Mouse (Mus musculus): ENCODE measurements around the gene Dnmt3a. TPM values are rescaled to one million over a fixed set of nuclear protein-coding genes. Genes with fewer than 3 reads are reported as not detected.
A peak's percentile ranks its signal among the peaks of the same experiment; 100 is the strongest.

Dnmt3a gene
- polyA plus RNA-seq, 1 experiment from 2014 or later = 60.3 TPM

DNA sequence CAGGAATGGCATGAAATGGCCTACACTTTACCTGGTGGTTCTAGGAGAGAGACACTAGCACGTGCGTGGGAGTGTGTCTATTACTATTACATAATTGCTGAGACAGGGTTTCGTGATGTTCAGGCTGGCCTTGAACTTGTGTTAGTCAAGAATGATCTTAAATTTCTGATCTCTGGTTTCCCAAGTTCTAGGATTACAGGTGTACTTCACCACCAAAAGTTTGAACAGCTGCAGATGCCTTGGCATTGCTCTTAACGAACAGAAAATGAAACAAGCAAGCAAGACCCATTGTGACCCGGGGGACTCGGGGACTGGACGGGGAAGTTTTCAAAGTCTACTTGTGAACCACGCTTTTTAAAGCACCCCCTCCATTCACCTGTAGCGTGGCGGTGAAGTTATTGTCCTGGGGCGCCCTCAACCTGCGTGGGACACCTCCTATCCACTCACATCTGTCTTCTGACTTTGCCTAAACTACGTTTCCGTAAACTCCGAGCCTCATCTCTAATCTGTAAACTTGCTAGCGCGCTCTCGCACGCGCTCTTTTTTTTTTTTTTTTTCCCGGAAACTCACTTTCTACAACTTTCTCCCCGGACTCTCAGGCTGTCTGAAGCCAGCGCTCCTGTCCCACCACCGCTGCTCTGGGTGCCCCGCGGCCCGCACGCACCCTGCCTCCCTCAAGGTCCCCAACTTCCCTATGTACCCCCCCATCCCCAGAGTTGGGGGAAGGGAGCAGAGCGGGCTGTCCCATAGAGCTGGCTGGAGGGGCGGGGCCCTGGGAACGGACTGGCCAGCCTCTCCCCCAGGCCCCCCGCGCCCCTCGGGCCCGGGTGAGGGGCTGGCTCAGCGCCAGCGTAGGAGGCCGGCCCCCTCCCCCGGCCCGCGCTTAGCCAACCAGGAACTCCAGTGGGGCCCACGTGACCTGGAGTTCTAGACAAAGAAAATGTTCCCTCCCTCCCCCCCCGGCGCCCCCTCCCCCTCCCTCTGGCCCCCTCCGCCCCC lies 85.2 kb downstream of the Dnmt3a start:
- WGBS = 3% methylated on average over 32 of the region's 45 CpGs
- TF ChIP-seq CTCF (IDR thresholded peaks at IDR 0.05) (no peak), EP300 (IDR thresholded peaks at IDR 0.05) (no peak)
- H3K4me2 ChIP-seq (replicated peaks; ENCODE audit: low read depth, low read length) = peak overlapping the region; percentile 96
- peak overlapping the region; percentile 52 for H3K4me3 ChIP-seq (ENCODE audit: low read depth, low read length)
- H3K4me1 ChIP-seq (ENCODE audit: insufficient read depth, low read depth, low read length) = peaks cover 16% of the 10 kb centered on the region
- ATAC-seq (peak; percentile 63), DNase-seq (ENCODE audit: low spot score) (peak; percentile 57)
- no peaks in the 10 kb centered on the region for H3K36me3 ChIP-seq (ENCODE audit: insufficient read depth, low read length)
- no peaks in the 10 kb centered on the region for H3K9me3 ChIP-seq (ENCODE audit: low read length)
- peak overlapping the region; percentile 66 for H3K27ac ChIP-seq (ENCODE audit: low read length)
- H3K9ac ChIP-seq (replicated peaks; ENCODE audit: low read depth) = no peak overlapping the region
- no peaks in the 10 kb centered on the region for H3K27me3 ChIP-seq (replicated peaks; ENCODE audit: insufficient read depth, low read length)

DNA sequence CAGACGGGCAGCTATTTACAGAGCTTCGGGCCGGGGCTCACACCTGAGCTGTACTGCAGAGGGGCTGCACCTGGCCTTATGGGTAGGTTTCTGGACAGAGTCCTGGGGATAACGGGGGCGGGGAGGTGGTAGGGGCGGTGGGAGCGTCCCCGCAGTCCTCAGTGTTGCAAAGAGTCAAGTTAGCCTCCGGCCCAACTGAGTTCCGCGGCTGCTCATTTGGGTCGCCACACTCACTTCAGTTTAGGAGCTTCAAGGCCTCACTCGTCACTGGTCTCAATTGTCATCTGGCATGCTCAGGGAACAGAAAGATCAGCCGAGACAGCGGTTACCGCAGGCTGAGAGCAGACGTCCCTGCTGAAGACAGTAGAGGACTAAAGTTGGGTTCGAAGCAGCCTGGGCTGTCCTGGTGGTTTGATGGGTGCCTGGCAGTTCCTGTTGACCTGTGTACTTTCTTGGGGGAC lies 86.0 kb downstream of the Dnmt3a start:
- H3K9ac ChIP-seq (replicated peaks; ENCODE audit: low read depth) = no peak overlapping the region
- peaks cover 16% of the 10 kb centered on the region for H3K4me1 ChIP-seq (ENCODE audit: insufficient read depth, low read depth, low read length)
- TF ChIP-seq EP300 (IDR thresholded peaks at IDR 0.05) (no peak), CTCF (IDR thresholded peaks at IDR 0.05) (no peak)
- peak overlapping the region; percentile 52 for H3K4me3 ChIP-seq (ENCODE audit: low read depth, low read length)
- DNase-seq (ENCODE audit: low spot score) = peak; percentile 28
- H3K36me3 ChIP-seq (ENCODE audit: insufficient read depth, low read length) = peaks cover 7% of the 10 kb centered on the region; the same call in 1 of the 2 replicates
- H3K27ac ChIP-seq (ENCODE audit: low read length) = peak overlapping the region; percentile 66; the same call in 1 of the 2 replicates
- ATAC-seq = peak; percentile 18; the same call in 1 of the 2 replicates
- no peaks in the 10 kb centered on the region for H3K9me3 ChIP-seq (ENCODE audit: low read length)
- H3K27me3 ChIP-seq (replicated peaks; ENCODE audit: insufficient read depth, low read length) = no peaks in the 10 kb centered on the region
- 3% methylated on average over 14 of the region's 18 CpGs for WGBS
- peak overlapping the region; percentile 96 for H3K4me2 ChIP-seq (replicated peaks; ENCODE audit: low read depth, low read length)

DNA sequence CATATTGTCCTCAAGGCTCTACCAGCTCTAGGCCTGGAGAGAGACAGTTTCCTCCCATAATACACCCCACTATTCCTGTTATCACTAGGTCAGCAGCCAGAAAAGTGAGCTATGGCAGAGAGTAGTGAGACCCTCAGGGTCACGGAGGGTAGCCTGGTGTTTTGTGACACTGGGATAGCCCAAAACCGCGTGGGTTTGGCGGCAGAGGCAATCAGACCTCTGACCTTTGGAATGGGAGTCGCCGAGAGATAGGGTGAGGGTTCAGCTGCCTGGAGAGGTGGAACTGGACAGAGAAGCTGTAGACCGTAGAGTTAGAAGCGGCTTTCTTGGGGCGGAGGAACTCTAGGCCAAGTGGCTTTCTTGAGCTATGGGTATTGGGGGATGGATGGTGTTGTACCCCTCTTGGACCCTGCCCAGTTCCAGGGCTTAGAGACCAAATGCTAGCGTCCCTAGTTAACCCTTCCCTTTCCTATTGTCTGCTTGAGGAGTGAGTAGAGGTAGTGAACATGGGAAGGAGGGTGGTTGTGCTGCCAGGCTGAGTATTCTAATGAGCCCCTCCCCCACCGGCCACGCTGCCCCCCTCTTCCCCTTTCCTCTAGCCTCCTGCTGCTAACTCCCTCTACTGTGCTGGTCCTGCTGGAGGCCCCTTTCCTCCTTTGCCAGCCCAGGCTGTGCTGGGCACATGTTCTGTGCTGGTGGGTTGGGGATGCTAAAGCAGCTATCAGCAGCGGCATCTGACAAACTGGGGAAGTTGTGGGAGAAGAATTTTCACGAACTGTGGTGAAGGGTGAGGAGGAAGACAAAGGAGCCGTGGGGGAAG lies 86.6 kb downstream of the Dnmt3a start:
- DNase-seq (ENCODE audit: low spot score) (no peak), ATAC-seq (no peak)
- H3K36me3 ChIP-seq (ENCODE audit: insufficient read depth, low read length) = peaks cover 13% of the 10 kb centered on the region
- peak overlapping the region; percentile 66; the same call in 1 of the 2 replicates for H3K27ac ChIP-seq (ENCODE audit: low read length)
- H3K4me3 ChIP-seq (ENCODE audit: low read depth, low read length) = 0 out of 2 replicates have a peak overlapping the region, but pooled peaks have one; percentile 4
- TF ChIP-seq CTCF (IDR thresholded peaks at IDR 0.05) = no peak
- no peak for TF ChIP-seq EP300 (IDR thresholded peaks at IDR 0.05)
- H3K9ac ChIP-seq (replicated peaks; ENCODE audit: low read depth) = no peak overlapping the region
- H3K9me3 ChIP-seq (ENCODE audit: low read length) = no peaks in the 10 kb centered on the region
- H3K4me1 ChIP-seq (ENCODE audit: insufficient read depth, low read depth, low read length) = peaks cover 16% of the 10 kb centered on the region
- 12% methylated on average over 15 of the region's 15 CpGs for WGBS
- H3K4me2 ChIP-seq (replicated peaks; ENCODE audit: low read depth, low read length) = peak overlapping the region; percentile 96
- H3K27me3 ChIP-seq (replicated peaks; ENCODE audit: insufficient read depth, low read length) = no peaks in the 10 kb centered on the region

DNA sequence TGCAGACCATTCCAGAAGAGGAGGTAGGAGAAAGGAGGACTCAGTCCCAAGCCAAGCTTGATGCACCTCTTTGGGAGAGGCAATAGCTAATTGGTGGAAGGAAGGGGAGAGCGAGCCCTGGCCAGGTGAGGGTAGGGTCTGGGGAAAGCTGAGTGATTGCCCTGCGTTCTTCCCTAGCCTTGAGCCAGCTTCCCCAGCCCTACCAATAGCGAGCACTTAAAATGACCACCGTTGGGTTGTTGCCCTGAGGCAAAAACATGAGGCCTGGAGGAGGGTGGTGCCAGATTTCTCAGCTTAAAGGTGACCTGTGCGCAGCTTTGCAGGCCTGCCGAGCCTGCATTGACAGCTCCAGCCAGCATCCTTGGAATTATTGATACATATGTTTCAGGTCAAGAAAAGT lies 87.5 kb downstream of the Dnmt3a start:
- Histone ChIP-seq H3K27me3 (replicated peaks; ENCODE audit: insufficient read depth, low read length) (no peaks in the 10 kb centered on the region), H3K9me3 (ENCODE audit: low read length) (no peaks in the 10 kb centered on the region), H3K36me3 (ENCODE audit: insufficient read depth, low read length) (peaks cover 21% of the 10 kb centered on the region), H3K4me3 (ENCODE audit: low read depth, low read length) (no peak overlapping the region), H3K4me1 (ENCODE audit: insufficient read depth, low read depth, low read length) (peaks cover 16% of the 10 kb centered on the region), H3K9ac (replicated peaks; ENCODE audit: low read depth) (no peak overlapping the region), H3K4me2 (replicated peaks; ENCODE audit: low read depth, low read length) (no peak overlapping the region), H3K27ac (ENCODE audit: low read length) (no peak overlapping the region)
- DNase-seq (ENCODE audit: low spot score) (no peak), ATAC-seq (no peak)
- WGBS = 64% methylated on average over 6 of the region's 6 CpGs
- no peak for TF ChIP-seq CTCF (IDR thresholded peaks at IDR 0.05)
- no peak for TF ChIP-seq EP300 (IDR thresholded peaks at IDR 0.05)

DNA sequence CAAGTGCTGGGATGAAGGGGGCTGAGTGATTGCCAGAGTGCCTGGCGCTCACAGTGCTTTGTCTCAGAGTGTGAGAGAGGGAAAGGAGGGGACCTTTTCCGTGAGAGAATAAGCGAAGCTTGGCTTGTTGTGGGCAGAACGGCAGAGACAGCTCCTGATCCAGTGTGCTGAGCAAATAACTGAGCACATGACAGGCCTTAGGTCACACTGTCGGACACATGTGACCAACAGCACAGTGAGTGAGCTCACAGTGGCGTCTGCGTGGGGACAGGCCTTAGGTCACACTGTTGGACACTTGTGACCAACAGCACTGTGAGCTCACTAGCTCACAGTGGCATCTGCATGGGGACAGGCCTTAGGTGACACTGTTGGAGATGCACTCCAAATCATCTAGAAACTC lies 88.7 kb downstream of the Dnmt3a start:
- WGBS = 62% methylated on average over 7 of the region's 7 CpGs
- DNase-seq (ENCODE audit: low spot score) = no peak
- H3K9ac ChIP-seq (replicated peaks; ENCODE audit: low read depth) = no peak overlapping the region
- peaks cover 30% of the 10 kb centered on the region for H3K36me3 ChIP-seq (ENCODE audit: insufficient read depth, low read length)
- ATAC-seq = no peak
- H3K4me2 ChIP-seq (replicated peaks; ENCODE audit: low read depth, low read length) = no peak overlapping the region
- no peaks in the 10 kb centered on the region for H3K27me3 ChIP-seq (replicated peaks; ENCODE audit: insufficient read depth, low read length)
- H3K4me3 ChIP-seq (ENCODE audit: low read depth, low read length) = no peak overlapping the region
- no peak for TF ChIP-seq EP300 (IDR thresholded peaks at IDR 0.05)
- no peak for TF ChIP-seq CTCF (IDR thresholded peaks at IDR 0.05)
- H3K4me1 ChIP-seq (ENCODE audit: insufficient read depth, low read depth, low read length) = peaks cover 16% of the 10 kb centered on the region
- H3K9me3 ChIP-seq (ENCODE audit: low read length) = no peaks in the 10 kb centered on the region
- H3K27ac ChIP-seq (ENCODE audit: low read length) = no peak overlapping the region

All from lung, postnatal 0 days (tissue).